Mouse (Mus musculus) R1 (cell line): ENCODE data around the gene Mcat.

ENCODE experiments used
- DNase-seq: peaks from one replicate; pipeline ENCODE4 v3.0.0-alpha.2; 2018; ENCODE audit warnings: low read depth, low spot score

The Mcat gene

GRCm38 (mm10) chr15:83576651-83577050 is 13.1 kb upstream of the Mcat start:
- no peak for DNase-seq

GRCm38 (mm10) chr15:83575543-83575942 is 12.0 kb upstream of the Mcat start:
- no peak for DNase-seq

GRCm38 (mm10) chr15:83574731-83575351 is 11.3 kb upstream of the Mcat start:
- no peak for DNase-seq

- DNase-seq: no peak
Measured at GRCm38 (mm10) chr15:83573606-83574005, 10.0 kb upstream of the Mcat start.

- no peak for DNase-seq
Measured at GRCm38 (mm10) chr15:83572132-83572531, 8.5 kb upstream of the Mcat start.

- DNase-seq: no peak
Measured at GRCm38 (mm10) chr15:83571636-83572035, 8.0 kb upstream of the Mcat start.

- peak; percentile 65 for DNase-seq
Measured at GRCm38 (mm10) chr15:83570641-83571040, 7.1 kb upstream of the Mcat start.

- DNase-seq: peak; percentile 92
Measured at GRCm38 (mm10) chr15:83569682-83570081, 6.1 kb upstream of the Mcat start.

GRCm38 (mm10) chr15:83568544-83568943 is 5.0 kb upstream of the Mcat start:
- no peak for DNase-seq

- DNase-seq: no peak
Measured at GRCm38 (mm10) chr15:83567728-83568127, 4.1 kb upstream of the Mcat start.

- no peak for DNase-seq
Measured at GRCm38 (mm10) chr15:83566006-83566405, 2.4 kb upstream of the Mcat start.

GRCm38 (mm10) chr15:83565434-83565833 is 1.8 kb upstream of the Mcat start:
- DNase-seq: no peak

GRCm38 (mm10) chr15:83563857-83564651 is 467 bp upstream of the Mcat start:
- DNase-seq: peak; percentile 61

- peak; percentile 74 for DNase-seq
Measured at GRCm38 (mm10) chr15:83562626-83563270, 839 bp downstream of the Mcat start.

- no peak for DNase-seq
Measured at GRCm38 (mm10) chr15:83560941-83561477, 2.6 kb downstream of the Mcat start.

GRCm38 (mm10) chr15:83555161-83555974 is 8.2 kb downstream of the Mcat start:
- DNase-seq: peak; percentile 88

- peak; percentile 42 for DNase-seq
Measured at GRCm38 (mm10) chr15:83553831-83554230, 9.8 kb downstream of the Mcat start.

GRCm38 (mm10) chr15:83550137-83550536 is 13.4 kb downstream of the Mcat start:
- DNase-seq: no peak

- DNase-seq: no peak
Measured at GRCm38 (mm10) chr15:83547144-83547543, 16.4 kb downstream of the Mcat start.

- DNase-seq: no peak
Measured at GRCm38 (mm10) chr15:83546029-83546428, 17.6 kb downstream of the Mcat start.

GRCm38 (mm10) chr15:83541647-83542287 is 21.8 kb downstream of the Mcat start:
- DNase-seq: no peak
